Mouse (Mus musculus) megakaryocyte, embryonic 14.5 days (primary cell): ENCODE measurements around the gene Piezo1. TPM values are rescaled to one million over a fixed set of nuclear protein-coding genes. Genes with fewer than 3 reads are reported as not detected.

ENCODE experiments used
- H3K27me3 ChIP-seq: replicated peaks from 2 replicates; pipeline ENCODE3; 2012; ENCODE audit warnings: inconsistent platforms
- H3K36me3 ChIP-seq: replicated peaks from 2 replicates; pipeline ENCODE3; 2012; ENCODE audit warnings: low read length, inconsistent platforms, mixed read lengths
- H3K4me1 ChIP-seq: 2 replicates; pipeline ENCODE4 v1.6.1; 2012; ENCODE audit warnings: inconsistent platforms
- H3K4me3 ChIP-seq: replicated peaks from 2 replicates; pipeline ENCODE3; 2012; ENCODE audit warnings: moderate library complexity, mild to moderate bottlenecking, inconsistent platforms
- H3K9me3 ChIP-seq: 2 replicates; pipeline ENCODE4 v1.6.1; 2012; ENCODE audit warnings: inconsistent platforms
- FLI1 ChIP-seq: IDR thresholded peaks from 2 replicates; pipeline ENCODE4 v1.6.1; 2012; ENCODE audit warnings: low read length, inconsistent platforms, mixed read lengths
- GATA1 ChIP-seq: IDR thresholded peaks from 3 replicates; pipeline ENCODE4 v1.6.1; 2012; ENCODE audit warnings: mixed read lengths, low read length, inconsistent platforms, borderline replicate concordance
- polyA plus RNA-seq: library from polyadenylated mRNA; stranded (reverse); fragments of >175 nt; gene quantifications from 2 replicates; pipeline ENCODE4 v1.2.3, GENCODE M21; 2012; ENCODE audit warnings: low replicate concordance; ENCODE audit not compliant: insufficient read depth

The Piezo1 gene
- polyA plus RNA-seq, 1 experiment: 25.0 TPM

DNA sequence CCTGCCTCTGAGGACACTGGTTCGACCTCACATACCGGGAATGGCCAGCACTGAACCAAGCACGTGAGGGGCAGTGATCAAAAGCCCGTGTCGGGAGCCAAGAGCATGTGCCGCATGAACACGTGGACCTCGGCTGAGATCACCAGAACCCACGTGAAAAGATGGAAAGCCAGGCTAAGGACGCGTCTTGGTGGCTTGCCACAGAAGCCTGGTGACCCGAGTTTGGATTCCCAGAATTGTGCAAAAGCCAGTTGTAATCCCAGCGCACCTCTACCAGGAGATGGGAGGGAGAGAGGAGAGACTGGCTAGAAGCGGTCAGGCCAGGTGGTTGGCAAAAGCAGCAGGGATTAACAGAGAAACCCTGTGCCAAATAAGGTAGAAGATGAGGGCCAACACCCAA, 35.4 kb downstream of the Piezo1 start:
- TF ChIP-seq FLI1 (no peak), GATA1 (no peak)
- Histone ChIP-seq H3K36me3 (peaks cover 65% of the 10 kb centered on the region), H3K4me1 (peaks cover 64% of the 10 kb centered on the region), H3K4me3 (no peak overlapping the region), H3K9me3 (no peaks in the 10 kb centered on the region), H3K27me3 (no peaks in the 10 kb centered on the region)

DNA sequence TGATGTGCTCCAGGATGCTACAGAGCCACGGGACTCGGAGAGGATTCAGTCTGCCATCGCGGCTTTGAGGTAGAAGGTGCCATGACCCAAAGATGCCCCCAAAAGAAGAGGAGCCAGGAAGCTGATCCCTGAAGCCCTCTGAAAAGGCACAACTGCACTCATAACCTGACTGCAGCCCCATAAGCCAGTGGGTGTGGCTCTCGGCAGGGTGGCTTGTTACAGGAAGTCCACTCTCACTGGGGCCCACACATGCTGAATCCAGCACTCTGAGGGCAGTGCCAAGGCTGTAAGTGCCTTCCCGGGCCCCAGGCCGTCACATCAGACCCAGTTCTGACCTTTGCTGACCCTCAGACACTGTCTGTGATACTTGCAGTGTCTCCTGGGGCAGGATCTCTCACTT, 38.7 kb downstream of the Piezo1 start:
- peaks cover 57% of the 10 kb centered on the region for H3K4me1 ChIP-seq
- H3K27me3 ChIP-seq: no peaks in the 10 kb centered on the region
- H3K36me3 ChIP-seq: peaks cover 82% of the 10 kb centered on the region
- H3K9me3 ChIP-seq: no peaks in the 10 kb centered on the region
- H3K4me3 ChIP-seq: no peak overlapping the region
- TF ChIP-seq FLI1 (no peak), GATA1 (no peak)

DNA sequence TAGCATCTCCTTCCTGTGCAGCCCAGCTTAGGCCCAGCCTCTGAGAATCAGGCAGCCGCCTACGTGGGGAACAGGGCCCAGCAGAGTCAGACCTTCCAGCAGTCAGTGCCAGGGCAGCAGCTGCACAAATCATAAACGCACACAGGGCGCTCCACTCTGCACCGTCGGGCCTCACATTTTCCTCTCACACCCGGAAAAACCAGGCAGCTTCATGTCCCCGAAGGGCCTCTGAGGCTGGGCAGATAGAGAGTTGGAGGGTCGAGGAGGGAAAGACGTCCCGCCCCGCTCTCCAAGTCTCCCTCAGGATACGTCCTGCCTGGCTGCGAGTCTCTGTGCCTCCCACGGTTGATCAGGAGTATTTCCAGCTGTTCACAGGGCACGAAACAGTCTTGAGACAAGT, 39.6 kb downstream of the Piezo1 start:
- no peak overlapping the region for H3K4me3 ChIP-seq
- H3K36me3 ChIP-seq: peaks cover 82% of the 10 kb centered on the region
- peaks cover 49% of the 10 kb centered on the region for H3K4me1 ChIP-seq

DNA sequence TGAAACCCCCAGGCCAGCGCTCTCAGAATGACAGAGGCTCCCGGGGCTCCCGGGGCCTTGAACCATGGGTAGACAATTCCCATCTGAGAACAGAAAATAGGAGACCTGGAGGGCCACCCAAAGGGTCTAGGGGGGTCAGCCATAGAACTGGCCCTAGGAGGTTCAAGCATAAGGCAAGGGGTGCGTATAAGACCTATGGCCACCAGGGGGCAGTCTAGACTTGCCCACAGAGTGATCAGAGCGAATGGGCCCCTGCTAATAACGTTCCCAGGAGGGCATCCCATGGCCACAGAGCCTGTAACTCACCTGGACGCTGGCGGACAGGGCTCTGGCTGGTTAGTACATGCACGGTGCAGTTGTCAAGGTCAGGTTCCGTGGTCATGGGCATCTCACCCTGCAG, 50.3 kb downstream of the Piezo1 start:
- Histone ChIP-seq H3K36me3 (peaks cover 81% of the 10 kb centered on the region), H3K4me1 (peaks cover 36% of the 10 kb centered on the region), H3K4me3 (peak overlapping the region; percentile 62), H3K9me3 (no peaks in the 10 kb centered on the region), H3K27me3 (no peaks in the 10 kb centered on the region)
- TF ChIP-seq GATA1: no peak
- TF ChIP-seq FLI1: no peak

More for the DNA sequence above, 39.6 kb downstream of the Piezo1 start:
- Histone ChIP-seq H3K9me3 (no peaks in the 10 kb centered on the region), H3K27me3 (no peaks in the 10 kb centered on the region)
- TF ChIP-seq GATA1 (no peak), FLI1 (no peak)

DNA sequence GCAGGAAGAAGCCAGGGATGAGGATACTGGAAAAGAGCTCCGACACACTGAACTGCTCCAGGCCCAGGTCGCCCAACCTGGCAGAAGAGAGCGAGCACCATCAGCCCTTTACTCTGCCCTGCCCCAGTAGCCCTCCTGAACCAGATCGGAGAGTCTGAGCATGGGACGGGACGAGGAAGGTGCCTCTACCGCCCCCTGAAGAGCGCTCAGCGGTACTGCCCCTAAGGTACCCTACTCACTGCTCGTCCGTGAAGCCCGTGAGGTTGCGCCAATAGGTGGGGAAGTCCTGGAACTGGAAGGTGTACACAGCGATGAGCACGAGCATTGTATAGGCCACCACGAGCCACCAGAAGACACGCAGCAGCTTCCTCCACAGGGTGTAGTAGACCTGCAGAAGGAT, 53.2 kb downstream of the Piezo1 start:
- H3K4me3 ChIP-seq: no peak overlapping the region
- no peaks in the 10 kb centered on the region for H3K27me3 ChIP-seq
- H3K36me3 ChIP-seq: peaks cover 91% of the 10 kb centered on the region
- H3K9me3 ChIP-seq: no peaks in the 10 kb centered on the region
- TF ChIP-seq GATA1: no peak
- TF ChIP-seq FLI1: no peak
- H3K4me1 ChIP-seq: peaks cover 36% of the 10 kb centered on the region

DNA sequence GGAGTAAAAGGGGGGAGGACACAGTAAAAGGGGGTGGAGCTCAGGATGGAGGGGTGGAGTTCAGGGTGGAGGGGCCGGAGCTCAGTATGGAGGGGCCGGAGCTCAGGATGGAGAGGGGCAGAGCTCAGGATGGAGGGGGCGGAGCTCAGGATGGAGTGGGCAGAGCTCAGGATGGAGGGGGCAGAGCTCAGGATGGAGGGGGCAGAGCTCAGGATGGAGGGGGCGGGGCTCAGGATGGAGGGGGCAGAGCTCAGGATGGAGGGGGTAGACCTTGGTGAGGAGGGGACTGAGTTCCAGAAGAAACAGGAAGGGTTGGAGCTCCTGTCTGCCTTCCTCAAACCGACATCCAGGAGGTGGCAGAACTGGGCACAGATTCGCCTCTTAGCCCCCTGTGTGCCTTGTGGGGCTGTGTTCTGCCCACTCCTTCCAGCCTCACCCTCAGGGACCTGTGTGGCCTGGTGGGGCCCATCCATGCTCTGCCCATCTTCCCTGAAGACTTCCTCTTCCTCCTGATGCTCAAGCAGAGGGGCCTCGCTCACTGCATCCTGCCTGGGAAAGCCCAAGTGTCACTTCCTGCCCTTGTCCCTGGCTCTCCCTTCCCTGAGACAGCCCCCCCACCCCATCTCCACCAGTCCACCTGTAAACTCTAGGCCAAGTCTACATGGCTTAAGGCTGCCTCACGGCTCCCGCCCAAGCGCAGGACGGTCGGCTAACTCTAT, 54.0 kb downstream of the Piezo1 start:
- H3K4me3 ChIP-seq: no peak overlapping the region
- peaks cover 35% of the 10 kb centered on the region for H3K4me1 ChIP-seq
- H3K27me3 ChIP-seq: no peaks in the 10 kb centered on the region
- H3K36me3 ChIP-seq: peaks cover 92% of the 10 kb centered on the region
- no peaks in the 10 kb centered on the region for H3K9me3 ChIP-seq
- TF ChIP-seq FLI1 (no peak), GATA1 (no peak)

DNA sequence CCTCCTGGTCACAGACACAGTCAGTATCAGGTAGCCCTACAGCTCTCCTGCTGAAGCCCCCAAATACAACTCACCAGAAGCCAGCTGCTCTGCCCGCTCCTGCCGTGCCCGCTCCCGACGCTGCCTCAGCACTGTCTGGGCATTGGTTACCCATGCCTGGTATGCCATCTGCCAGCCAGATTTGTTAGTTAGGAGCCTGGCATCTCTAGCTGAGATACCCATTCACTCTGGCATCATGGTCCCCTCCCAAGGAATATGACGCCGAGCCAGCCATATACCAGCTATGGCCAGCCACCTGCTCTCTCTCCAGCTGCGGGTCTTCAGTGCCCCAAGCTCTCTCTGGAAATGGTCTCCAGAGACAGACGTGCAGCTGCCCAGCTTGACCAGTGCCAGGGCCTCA, 62.7 kb downstream of the Piezo1 start:
- H3K4me1 ChIP-seq: peaks cover 55% of the 10 kb centered on the region
- H3K9me3 ChIP-seq: 0 out of 2 replicates have a peak, but pooled peaks cover 7% of the 10 kb centered on the region
- H3K4me3 ChIP-seq: no peak overlapping the region
- no peaks in the 10 kb centered on the region for H3K27me3 ChIP-seq
- TF ChIP-seq FLI1 (no peak), GATA1 (no peak)
- peaks cover 95% of the 10 kb centered on the region for H3K36me3 ChIP-seq

DNA sequence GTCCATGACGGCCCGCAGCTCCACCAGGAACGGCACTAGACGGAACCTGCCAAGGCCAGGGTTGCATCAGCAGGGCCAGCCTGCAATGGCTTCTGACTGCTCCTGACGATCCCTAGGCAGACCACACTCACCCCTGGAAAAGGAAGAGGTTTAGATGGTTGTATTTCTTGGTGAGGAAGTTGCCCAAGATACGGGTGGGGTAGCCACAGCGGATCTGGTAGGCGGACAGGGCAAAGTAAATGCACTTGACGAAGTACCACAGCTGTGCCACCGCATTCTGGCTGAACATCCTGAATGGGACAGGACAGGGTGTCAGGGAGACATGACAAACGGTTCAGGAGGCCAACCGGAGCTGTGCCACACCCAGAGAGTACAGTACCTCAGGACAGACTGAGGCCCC, 66.3 kb downstream of the Piezo1 start:
- H3K27me3 ChIP-seq: no peaks in the 10 kb centered on the region
- H3K9me3 ChIP-seq: 0 out of 2 replicates have a peak, but pooled peaks cover 7% of the 10 kb centered on the region
- H3K4me3 ChIP-seq: peak overlapping the region; percentile 29
- H3K36me3 ChIP-seq: peaks cover 96% of the 10 kb centered on the region
- H3K4me1 ChIP-seq: peaks cover 55% of the 10 kb centered on the region
- TF ChIP-seq FLI1 (no peak), GATA1 (no peak)

DNA sequence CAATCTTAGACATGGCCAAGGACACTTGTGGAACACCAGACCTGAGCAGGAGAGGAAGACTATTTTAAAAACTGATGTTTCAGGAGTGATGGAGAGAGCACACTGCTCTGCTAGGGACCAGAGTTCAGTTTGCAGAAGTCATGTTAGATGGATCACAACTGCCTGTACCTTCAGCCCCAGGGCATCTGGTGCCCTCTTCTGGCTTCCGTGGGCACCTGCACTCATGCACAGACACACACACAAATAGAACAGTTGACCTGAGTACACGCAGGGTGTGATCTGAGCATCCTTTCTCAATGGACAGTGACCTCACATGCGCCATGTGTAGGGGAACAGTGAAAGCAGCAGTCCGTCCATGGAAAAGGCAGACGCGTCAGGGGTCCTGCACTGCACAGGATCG, 67.3 kb downstream of the Piezo1 start:
- Histone ChIP-seq H3K4me3 (no peak overlapping the region), H3K36me3 (peaks cover 96% of the 10 kb centered on the region), H3K9me3 (0 out of 2 replicates have a peak, but pooled peaks cover 7% of the 10 kb centered on the region), H3K27me3 (no peaks in the 10 kb centered on the region), H3K4me1 (peaks cover 50% of the 10 kb centered on the region)
- TF ChIP-seq FLI1 (no peak), GATA1 (no peak)

DNA sequence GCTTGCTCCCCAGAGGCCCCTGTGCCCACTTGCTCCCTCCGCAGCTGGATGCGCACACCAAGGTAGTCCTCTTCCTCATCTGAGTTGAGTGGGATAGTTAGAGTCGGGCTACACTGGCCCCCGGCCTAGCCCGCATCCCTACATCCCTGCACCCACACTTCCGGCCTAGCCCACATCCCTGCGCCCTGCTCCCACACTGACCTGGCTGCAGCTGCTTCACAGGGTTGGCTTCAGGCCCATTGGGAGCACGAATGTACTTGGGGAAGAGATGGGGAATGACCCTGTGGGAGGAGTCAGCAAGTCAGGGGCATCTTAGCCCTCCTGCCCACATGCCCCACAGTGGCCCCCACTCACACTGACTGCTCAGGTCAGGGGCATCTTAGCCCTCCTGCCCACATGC, 68.7 kb downstream of the Piezo1 start:
- peaks cover 96% of the 10 kb centered on the region for H3K36me3 ChIP-seq
- 0 out of 2 replicates have a peak, but pooled peaks cover 7% of the 10 kb centered on the region for H3K9me3 ChIP-seq
- H3K4me3 ChIP-seq: no peak overlapping the region
- TF ChIP-seq GATA1: no peak
- TF ChIP-seq FLI1: no peak
- no peaks in the 10 kb centered on the region for H3K27me3 ChIP-seq
- H3K4me1 ChIP-seq: peaks cover 57% of the 10 kb centered on the region
